Mouse (Mus musculus): ENCODE measurements around the gene Atxn7. TPM values are rescaled to one million over a fixed set of nuclear protein-coding genes. Genes with fewer than 3 reads are reported as not detected.
A peak's percentile ranks its signal among the peaks of the same experiment; 100 is the strongest.
"Not testable (repeated sequence)": the region's sequence is repeated elsewhere in the genome, so short reads cannot be mapped to it uniquely, and the experiment has no call there.

The Atxn7 gene
- polyA plus RNA-seq, 1 experiment from 2014 or later, result 4.0 TPM

DNA sequence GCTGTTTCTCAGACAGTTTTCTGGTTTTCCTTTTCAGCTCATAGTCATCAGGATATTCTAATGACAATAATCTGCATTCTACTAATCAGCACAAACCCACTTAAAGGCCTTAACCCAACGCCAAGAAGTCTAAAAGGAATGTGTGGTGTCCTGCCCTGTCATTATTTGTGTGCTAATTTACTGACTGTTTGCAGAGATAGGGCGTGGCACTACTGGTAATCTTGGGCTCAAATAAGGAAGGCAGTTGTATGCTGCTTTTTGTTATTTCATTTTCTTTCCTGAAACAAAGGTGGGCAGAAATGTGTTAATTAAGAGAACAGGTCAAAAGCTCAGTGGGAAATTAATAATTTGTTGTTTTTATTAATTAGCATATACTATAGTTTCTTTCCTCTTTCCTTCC is 75.1 kb downstream of the Atxn7 start:
- ATAC-seq (ENCODE audit: low read depth), result no peak
- Histone ChIP-seq H3K4me3 (ENCODE audit: low read length) (no peak overlapping the region), H3K27me3 (ENCODE audit: control insufficient read depth, insufficient read depth, low read depth, low read length) (no peaks in the 10 kb centered on the region), H3K4me2 (ENCODE audit: low read depth, low read length) (no peak overlapping the region), H3K4me1 (replicated peaks; ENCODE audit: control insufficient read depth, insufficient read depth, low read length) (no peaks in the 10 kb centered on the region), H3K36me3 (ENCODE audit: control insufficient read depth, insufficient read depth, low read length) (peaks cover 2% of the 10 kb centered on the region; the same call in 1 of the 2 replicates), H3K27ac (ENCODE audit: low read length) (no peak overlapping the region), H3K9me3 (ENCODE audit: control insufficient read depth, low read length) (no peaks in the 10 kb centered on the region), H3K9ac (ENCODE audit: low read length) (no peak overlapping the region)
- WGBS, result 47% methylated on average over 2 of the region's 2 CpGs

DNA sequence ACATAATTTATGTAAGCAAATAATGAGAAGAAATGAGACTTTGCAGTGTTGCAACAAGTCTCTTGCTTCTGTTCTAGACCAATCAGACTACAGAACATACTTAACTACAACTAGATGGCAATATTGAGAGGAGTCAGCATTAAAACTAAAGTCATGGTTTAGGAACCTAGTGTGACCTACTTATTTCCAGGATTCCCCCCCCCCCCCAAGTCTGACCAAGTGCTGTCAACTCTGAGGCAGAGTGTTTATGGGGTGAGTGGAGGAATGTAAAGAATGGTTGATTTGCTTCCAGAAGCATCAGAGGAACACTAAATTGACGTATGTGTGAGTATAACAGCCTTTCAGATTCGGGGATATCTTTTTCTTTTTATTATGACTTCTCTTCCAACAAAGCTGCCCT is 77.0 kb downstream of the Atxn7 start:
- Histone ChIP-seq H3K36me3 (ENCODE audit: control insufficient read depth, insufficient read depth, low read length) (no peaks in the 10 kb centered on the region), H3K9ac (ENCODE audit: low read length) (no peak overlapping the region), H3K27me3 (ENCODE audit: control insufficient read depth, insufficient read depth, low read depth, low read length) (no peaks in the 10 kb centered on the region), H3K9me3 (ENCODE audit: control insufficient read depth, low read length) (no peaks in the 10 kb centered on the region), H3K4me2 (ENCODE audit: low read depth, low read length) (no peak overlapping the region), H3K27ac (ENCODE audit: low read length) (no peak overlapping the region), H3K4me3 (ENCODE audit: low read length) (no peak overlapping the region), H3K4me1 (replicated peaks; ENCODE audit: control insufficient read depth, insufficient read depth, low read length) (no peaks in the 10 kb centered on the region)
- WGBS, result 62% methylated on average over 2 of the region's 2 CpGs
- ATAC-seq (ENCODE audit: low read depth), result peak; percentile 38

GRCm38 (mm10) chr14:14042336-14042735 is 81.1 kb downstream of the Atxn7 start:
- H3K27ac ChIP-seq (ENCODE audit: low read length), result no peak overlapping the region
- no peaks in the 10 kb centered on the region for H3K27me3 ChIP-seq (ENCODE audit: control insufficient read depth, insufficient read depth, low read depth, low read length)
- no peak for ATAC-seq (ENCODE audit: low read depth)
- 62% methylated on average over 4 of the region's 4 CpGs for WGBS
- peaks cover 10% of the 10 kb centered on the region for H3K36me3 ChIP-seq (ENCODE audit: control insufficient read depth, insufficient read depth, low read length)
- no peak overlapping the region for H3K9ac ChIP-seq (ENCODE audit: low read length)
- no peak overlapping the region for H3K4me3 ChIP-seq (ENCODE audit: low read length)
- no peaks in the 10 kb centered on the region for H3K4me1 ChIP-seq (replicated peaks; ENCODE audit: control insufficient read depth, insufficient read depth, low read length)
- H3K9me3 ChIP-seq (ENCODE audit: control insufficient read depth, low read length), result 0 out of 2 replicates have a peak, but pooled peaks cover 2% of the 10 kb centered on the region
- no peak overlapping the region for H3K4me2 ChIP-seq (ENCODE audit: low read depth, low read length)

GRCm38 (mm10) chr14:14054386-14054785 is 93.1 kb downstream of the Atxn7 start:
- ATAC-seq (ENCODE audit: low read depth), result no peak
- no peaks in the 10 kb centered on the region for H3K27me3 ChIP-seq (ENCODE audit: control insufficient read depth, insufficient read depth, low read depth, low read length)
- WGBS, result 90% methylated on average over 2 of the region's 2 CpGs
- H3K9me3 ChIP-seq (ENCODE audit: control insufficient read depth, low read length), result no peaks in the 10 kb centered on the region
- H3K4me2 ChIP-seq (ENCODE audit: low read depth, low read length), result no peak overlapping the region
- H3K27ac ChIP-seq (ENCODE audit: low read length), result no peak overlapping the region
- H3K36me3 ChIP-seq (ENCODE audit: control insufficient read depth, insufficient read depth, low read length), result peaks cover 23% of the 10 kb centered on the region
- no peak overlapping the region for H3K9ac ChIP-seq (ENCODE audit: low read length)
- no peaks in the 10 kb centered on the region for H3K4me1 ChIP-seq (replicated peaks; ENCODE audit: control insufficient read depth, insufficient read depth, low read length)
- H3K4me3 ChIP-seq (ENCODE audit: low read length), result no peak overlapping the region

DNA sequence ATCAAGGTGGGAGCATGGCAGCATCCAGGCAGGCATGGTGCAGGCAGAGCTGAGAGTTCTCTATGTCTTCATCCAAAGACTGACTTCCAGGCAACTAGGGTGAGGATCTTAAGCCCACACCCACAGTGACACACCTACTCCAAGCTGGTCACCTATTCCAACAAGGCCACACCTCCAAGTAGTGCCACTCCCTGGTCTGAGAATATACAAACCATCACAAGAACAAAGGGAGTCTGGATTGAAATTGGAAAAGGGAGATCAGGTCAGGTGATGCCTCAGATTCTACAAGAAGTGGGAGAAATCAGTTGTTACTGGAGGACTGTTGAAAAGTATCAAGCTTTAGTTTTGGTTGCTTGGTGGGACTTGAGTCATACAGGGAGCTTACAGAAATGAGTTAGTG is 98.4 kb downstream of the Atxn7 start:
- not testable (repeated sequence) for ATAC-seq (ENCODE audit: low read depth); H3K27ac ChIP-seq (ENCODE audit: low read length); H3K27me3 ChIP-seq (ENCODE audit: control insufficient read depth, insufficient read depth, low read depth, low read length); H3K4me2 ChIP-seq (ENCODE audit: low read depth, low read length); H3K9ac ChIP-seq (ENCODE audit: low read length); H3K4me3 ChIP-seq (ENCODE audit: low read length); H3K9me3 ChIP-seq (ENCODE audit: control insufficient read depth, low read length)
- peaks cover 10% of the 10 kb centered on the region for H3K4me1 ChIP-seq (replicated peaks; ENCODE audit: control insufficient read depth, insufficient read depth, low read length)
- H3K36me3 ChIP-seq (ENCODE audit: control insufficient read depth, insufficient read depth, low read length), result peaks cover 23% of the 10 kb centered on the region

GRCm38 (mm10) chr14:14062531-14063245 is 101.4 kb downstream of the Atxn7 start:
- WGBS, result 79% methylated on average over 11 of the region's 11 CpGs
- H3K36me3 ChIP-seq (ENCODE audit: control insufficient read depth, insufficient read depth, low read length), result peaks cover 4% of the 10 kb centered on the region; the same call in 1 of the 2 replicates
- peaks cover 19% of the 10 kb centered on the region for H3K4me1 ChIP-seq (replicated peaks; ENCODE audit: control insufficient read depth, insufficient read depth, low read length)
- no peak overlapping the region for H3K9ac ChIP-seq (ENCODE audit: low read length)
- H3K4me3 ChIP-seq (ENCODE audit: low read length), result no peak overlapping the region
- H3K9me3 ChIP-seq (ENCODE audit: control insufficient read depth, low read length), result no peaks in the 10 kb centered on the region
- no peak overlapping the region for H3K4me2 ChIP-seq (ENCODE audit: low read depth, low read length)
- ATAC-seq (ENCODE audit: low read depth), result no peak
- no peaks in the 10 kb centered on the region for H3K27me3 ChIP-seq (ENCODE audit: control insufficient read depth, insufficient read depth, low read depth, low read length)
- no peak overlapping the region for H3K27ac ChIP-seq (ENCODE audit: low read length)

GRCm38 (mm10) chr14:14063382-14063781 is 102.1 kb downstream of the Atxn7 start:
- no peaks in the 10 kb centered on the region for H3K9me3 ChIP-seq (ENCODE audit: control insufficient read depth, low read length)
- 48% methylated on average over 5 of the region's 5 CpGs for WGBS
- H3K4me1 ChIP-seq (replicated peaks; ENCODE audit: control insufficient read depth, insufficient read depth, low read length), result peaks cover 23% of the 10 kb centered on the region
- no peak overlapping the region for H3K4me2 ChIP-seq (ENCODE audit: low read depth, low read length)
- H3K4me3 ChIP-seq (ENCODE audit: low read length), result no peak overlapping the region
- H3K36me3 ChIP-seq (ENCODE audit: control insufficient read depth, insufficient read depth, low read length), result peaks cover under 1% of the 10 kb centered on the region; the same call in 1 of the 2 replicates
- H3K9ac ChIP-seq (ENCODE audit: low read length), result no peak overlapping the region
- H3K27ac ChIP-seq (ENCODE audit: low read length), result no peak overlapping the region
- H3K27me3 ChIP-seq (ENCODE audit: control insufficient read depth, insufficient read depth, low read depth, low read length), result no peaks in the 10 kb centered on the region
- ATAC-seq (ENCODE audit: low read depth), result no peak

GRCm38 (mm10) chr14:14064486-14065141 is 103.4 kb downstream of the Atxn7 start:
- Histone ChIP-seq H3K4me2 (ENCODE audit: low read depth, low read length) (no peak overlapping the region), H3K9me3 (ENCODE audit: control insufficient read depth, low read length) (no peaks in the 10 kb centered on the region), H3K4me1 (replicated peaks; ENCODE audit: control insufficient read depth, insufficient read depth, low read length) (peaks cover 29% of the 10 kb centered on the region), H3K27ac (ENCODE audit: low read length) (peak overlapping the region; percentile 53), H3K36me3 (ENCODE audit: control insufficient read depth, insufficient read depth, low read length) (no peaks in the 10 kb centered on the region), H3K9ac (ENCODE audit: low read length) (no peak overlapping the region), H3K4me3 (ENCODE audit: low read length) (no peak overlapping the region), H3K27me3 (ENCODE audit: control insufficient read depth, insufficient read depth, low read depth, low read length) (no peaks in the 10 kb centered on the region)
- 25% methylated on average over 5 of the region's 5 CpGs for WGBS
- ATAC-seq (ENCODE audit: low read depth), result peak; percentile 81

GRCm38 (mm10) chr14:14065142-14065498 is 103.9 kb downstream of the Atxn7 start:
- H3K9ac ChIP-seq (ENCODE audit: low read length), result no peak overlapping the region
- no peak overlapping the region for H3K4me3 ChIP-seq (ENCODE audit: low read length)
- H3K9me3 ChIP-seq (ENCODE audit: control insufficient read depth, low read length), result no peaks in the 10 kb centered on the region
- H3K4me1 ChIP-seq (replicated peaks; ENCODE audit: control insufficient read depth, insufficient read depth, low read length), result peaks cover 29% of the 10 kb centered on the region
- ATAC-seq (ENCODE audit: low read depth), result peak; percentile 63
- H3K27ac ChIP-seq (ENCODE audit: low read length), result peak overlapping the region; percentile 53
- no peak overlapping the region for H3K4me2 ChIP-seq (ENCODE audit: low read depth, low read length)
- H3K27me3 ChIP-seq (ENCODE audit: control insufficient read depth, insufficient read depth, low read depth, low read length), result no peaks in the 10 kb centered on the region
- no peaks in the 10 kb centered on the region for H3K36me3 ChIP-seq (ENCODE audit: control insufficient read depth, insufficient read depth, low read length)
- 35% methylated on average over 4 of the region's 4 CpGs for WGBS

Measured in lung, embryonic 16.5 days (tissue).